Mouse (Mus musculus): ENCODE results near the gene Usp49. TPM values are rescaled to one million over a fixed set of nuclear protein-coding genes. Genes with fewer than 3 reads are reported as not detected.

Gene Usp49
- polyA plus RNA-seq, 1 experiment from 2014 or later: 1.2 TPM

DNA sequence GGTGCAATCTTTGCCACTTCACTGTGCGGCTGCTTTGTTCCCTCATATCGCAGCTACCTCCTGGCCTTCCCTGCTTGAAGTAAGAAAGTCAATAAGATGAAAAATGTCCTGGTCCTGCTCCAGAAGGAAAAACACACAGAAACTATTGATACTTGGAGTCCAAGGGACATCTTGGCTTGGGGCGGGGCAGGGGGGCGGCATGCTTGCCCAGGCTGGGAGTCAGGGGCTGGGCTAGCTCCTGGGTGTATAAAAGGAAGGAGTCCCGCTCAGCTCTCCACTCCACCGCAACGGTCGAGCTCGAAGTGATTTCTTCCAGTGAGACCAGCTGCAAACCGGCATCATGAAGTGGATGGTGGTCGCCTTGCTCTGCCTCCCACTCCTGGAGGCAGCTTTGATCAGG is 96.1 kb downstream of the Usp49 start, which contains the start of gene Pgc:
Gene Pgc (plus strand): TSS at position 277 of the 400 bp plus-strand sequence.
- DNase-seq: no peak
- H3K4me1 ChIP-seq (ENCODE audit: insufficient read depth): no peaks in the 10 kb centered on the region
- no peak within 1 kb of the TSS for H3K9ac ChIP-seq (replicated peaks)
- no peaks in the 10 kb centered on the region for H3K27me3 ChIP-seq (ENCODE audit: insufficient read depth, low read length)
- no peak within 1 kb of the TSS for H3K4me2 ChIP-seq (ENCODE audit: low read depth, low read length)
- H3K9me3 ChIP-seq (ENCODE audit: low read length): no peaks in the 10 kb centered on the region
- WGBS (ENCODE audit: insufficient replicate concordance): 73% methylated on average over 11 of the region's 11 CpGs
- no peak within 1 kb of the TSS for H3K27ac ChIP-seq (ENCODE audit: low read depth)
- no peak for ATAC-seq
- no peak within 1 kb of the TSS for H3K4me3 ChIP-seq (ENCODE audit: low read depth, low read length)
- TF ChIP-seq EP300 (IDR thresholded peaks at IDR 0.05; ENCODE audit: low read depth) (no peak), CTCF (IDR thresholded peaks at IDR 0.05; ENCODE audit: low read depth) (no peak)
- no peaks in the 10 kb centered on the region for H3K36me3 ChIP-seq (replicated peaks; ENCODE audit: insufficient read depth, low read length)

DNA sequence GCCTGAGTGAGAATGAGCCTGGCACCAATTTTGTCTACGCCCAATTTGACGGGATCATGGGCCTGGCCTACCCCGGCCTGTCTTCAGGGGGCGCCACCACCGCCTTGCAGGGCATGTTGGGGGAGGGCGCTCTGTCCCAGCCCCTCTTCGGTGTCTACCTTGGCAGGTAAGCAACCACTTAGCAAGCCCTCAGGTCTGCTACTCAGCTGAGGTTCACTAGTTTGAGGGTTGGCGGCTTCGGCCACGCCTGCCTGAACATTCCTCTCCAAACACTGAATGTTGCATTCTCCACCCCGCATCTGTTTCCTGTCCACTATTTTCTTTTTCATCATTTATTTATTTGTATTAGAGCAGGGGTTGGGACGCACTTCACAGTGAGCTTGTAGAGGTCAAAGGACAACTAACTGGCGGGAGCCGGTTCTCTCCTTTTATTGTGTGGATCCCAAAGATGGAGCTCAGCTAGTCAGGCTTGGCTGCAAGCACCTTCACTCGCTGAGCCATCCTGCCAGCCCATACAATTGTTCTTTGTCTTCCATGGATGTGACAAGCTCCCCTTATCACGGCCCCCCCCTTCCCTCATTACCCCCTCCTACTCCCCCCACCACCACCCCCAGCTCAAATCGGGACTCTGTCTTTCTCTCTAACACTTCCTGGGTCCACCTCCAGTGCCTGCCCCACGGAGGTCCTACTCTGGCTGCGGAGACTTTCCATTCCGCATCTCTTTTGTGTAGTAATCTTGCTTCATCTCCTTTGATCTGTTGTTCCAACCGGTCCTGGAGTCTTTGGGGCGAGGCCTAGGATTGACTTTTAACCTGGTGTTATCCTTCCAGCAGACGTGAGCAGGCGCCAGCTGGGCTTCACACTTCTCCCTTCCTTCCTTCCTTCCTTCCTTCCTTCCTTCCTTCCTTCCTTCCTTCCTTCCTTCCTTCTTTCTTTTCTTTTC is 100.4 kb downstream of the Usp49 start:
- no peaks in the 10 kb centered on the region for H3K36me3 ChIP-seq (replicated peaks; ENCODE audit: insufficient read depth, low read length)
- no peak for DNase-seq
- no peak overlapping the region for H3K27ac ChIP-seq (ENCODE audit: low read depth)
- H3K4me1 ChIP-seq (ENCODE audit: insufficient read depth): no peaks in the 10 kb centered on the region; the same call in 1 of the 2 replicates
- H3K9ac ChIP-seq (replicated peaks): no peak overlapping the region
- no peak overlapping the region for H3K4me2 ChIP-seq (ENCODE audit: low read depth, low read length)
- 61% methylated on average over 24 of the region's 24 CpGs for WGBS (ENCODE audit: insufficient replicate concordance)
- no peak for ATAC-seq
- no peaks in the 10 kb centered on the region for H3K9me3 ChIP-seq (ENCODE audit: low read length)
- H3K4me3 ChIP-seq (ENCODE audit: low read depth, low read length): no peak overlapping the region
- no peak for TF ChIP-seq EP300 (IDR thresholded peaks at IDR 0.05; ENCODE audit: low read depth)
- 0 out of 2 replicates have a peak, but pooled peaks have one; percentile 7 for TF ChIP-seq CTCF (IDR thresholded peaks at IDR 0.05; ENCODE audit: low read depth)
- H3K27me3 ChIP-seq (ENCODE audit: insufficient read depth, low read length): no peaks in the 10 kb centered on the region

GRCm38 (mm10) chr17:47735553-47736100 is 105.1 kb downstream of the Usp49 start:
- Histone ChIP-seq H3K4me2 (ENCODE audit: low read depth, low read length) (no peak overlapping the region), H3K36me3 (replicated peaks; ENCODE audit: insufficient read depth, low read length) (no peaks in the 10 kb centered on the region), H3K27me3 (ENCODE audit: insufficient read depth, low read length) (peaks cover 6% of the 10 kb centered on the region; the same call in 1 of the 2 replicates), H3K4me3 (ENCODE audit: low read depth, low read length) (no peak overlapping the region), H3K4me1 (ENCODE audit: insufficient read depth) (peaks cover 19% of the 10 kb centered on the region), H3K27ac (ENCODE audit: low read depth) (no peak overlapping the region), H3K9me3 (ENCODE audit: low read length) (no peaks in the 10 kb centered on the region), H3K9ac (replicated peaks) (no peak overlapping the region)
- 77% methylated on average over 14 of the region's 14 CpGs for WGBS (ENCODE audit: insufficient replicate concordance)
- DNase-seq: no peak
- TF ChIP-seq CTCF (IDR thresholded peaks at IDR 0.05; ENCODE audit: low read depth) (no peak), EP300 (IDR thresholded peaks at IDR 0.05; ENCODE audit: low read depth) (no peak)
- no peak for ATAC-seq

Other genes starting within 250 kb of the Usp49 start
- 0.11 and 0.13 TPM in 2 replicates for gene Guca1b, start 245.3 kb upstream of the Usp49 start, polyA plus RNA-seq (2015; fragmentation: Nextera tagmentation; extraction: Ambion mirVana)
- 1.5 TPM in 2 replicates for gene Guca1a, start 230.1 kb upstream of the Usp49 start, polyA plus RNA-seq (2015; fragmentation: Nextera tagmentation; extraction: Ambion mirVana)
- 1.0 and 1.6 TPM in 2 replicates for gene AI661453, start 194.1 kb upstream of the Usp49 start, polyA plus RNA-seq (2015; fragmentation: Nextera tagmentation; extraction: Ambion mirVana)
- 7.5 and 7.8 TPM in 2 replicates for gene 1700001C19Rik, start 193.3 kb upstream of the Usp49 start, polyA plus RNA-seq (2015; fragmentation: Nextera tagmentation; extraction: Ambion mirVana)
- 6.5 and 8.1 TPM in 2 replicates for gene Taf8, start 128.4 kb upstream of the Usp49 start, polyA plus RNA-seq (2015; fragmentation: Nextera tagmentation; extraction: Ambion mirVana)
- gene Ccnd3, start 125.6 kb upstream of the Usp49 start, polyA plus RNA-seq (2015; fragmentation: Nextera tagmentation; extraction: Ambion mirVana): 249 and 250 TPM in 2 replicates
- gene Bysl, start 19.2 kb upstream of the Usp49 start, polyA plus RNA-seq (2015; fragmentation: Nextera tagmentation; extraction: Ambion mirVana): 8.9 and 10.6 TPM in 2 replicates
- 13.5 and 14.4 TPM in 2 replicates for gene Med20, start 19.1 kb upstream of the Usp49 start, polyA plus RNA-seq (2015; fragmentation: Nextera tagmentation; extraction: Ambion mirVana)
- gene Gm20517, start 19.1 kb upstream of the Usp49 start, polyA plus RNA-seq (2015; fragmentation: Nextera tagmentation; extraction: Ambion mirVana): 0.79 and 0.82 TPM in 2 replicates
- 268 and 275 TPM in 2 replicates for gene Tomm6, start 57.7 kb downstream of the Usp49 start, polyA plus RNA-seq (2015; fragmentation: Nextera tagmentation; extraction: Ambion mirVana)
- 0.96 and 2.1 TPM in 2 replicates for gene Frs3, start 58.3 kb downstream of the Usp49 start, polyA plus RNA-seq (2015; fragmentation: Nextera tagmentation; extraction: Ambion mirVana)
- gene Gm21981, start 63.8 kb downstream of the Usp49 start, polyA plus RNA-seq (2015; fragmentation: Nextera tagmentation; extraction: Ambion mirVana): 0.13 TPM in 1 of 2 replicates, not detected in the other
- gene Prickle4, start 64.0 kb downstream of the Usp49 start, polyA plus RNA-seq (2015; fragmentation: Nextera tagmentation; extraction: Ambion mirVana): 0.25 TPM in 1 of 2 replicates, not detected in the other
- 0.07 and 0.15 TPM in 2 replicates for gene Pgc, start 96.2 kb downstream of the Usp49 start, polyA plus RNA-seq (2015; fragmentation: Nextera tagmentation; extraction: Ambion mirVana)
- gene Tfeb, start 106.3 kb downstream of the Usp49 start, polyA plus RNA-seq (2015; fragmentation: Nextera tagmentation; extraction: Ambion mirVana): 5.8 and 7.1 TPM in 2 replicates
- gene Mdfi, start 204.0 kb downstream of the Usp49 start, polyA plus RNA-seq (2015; fragmentation: Nextera tagmentation; extraction: Ambion mirVana): 0.82 TPM in 2 replicates

All from liver, postnatal 0 days (tissue).